Mouse (Mus musculus) embryo, embryonic 11 days (tissue): Measurements from ENCODE around the gene Mocs1.

Experiments used
- DNase-seq: peaks from one replicate; pipeline ENCODE4 v3.0.0-alpha.2; 2015

Gene Mocs1

DNA sequence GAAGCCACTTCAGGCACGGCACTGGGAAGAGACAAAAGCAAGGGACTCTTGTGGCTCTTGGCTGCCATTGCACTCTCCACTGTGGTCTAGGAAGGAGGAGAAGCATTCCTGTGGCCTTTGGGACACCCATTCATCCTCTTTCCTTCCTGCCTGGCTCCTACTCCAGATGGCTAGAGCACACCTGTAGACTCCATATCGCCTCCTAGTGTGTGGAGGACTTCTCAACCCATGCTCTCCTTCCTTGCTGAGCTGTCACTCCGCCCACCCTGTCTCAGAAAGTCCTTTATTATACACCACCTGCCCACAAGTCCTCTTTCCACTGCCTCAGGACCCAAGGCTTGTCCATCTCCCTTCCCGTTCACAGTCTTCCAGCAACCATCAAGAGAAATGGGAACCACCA is 65.1 kb downstream of the Mocs1 start:
- no peak for DNase-seq

DNA sequence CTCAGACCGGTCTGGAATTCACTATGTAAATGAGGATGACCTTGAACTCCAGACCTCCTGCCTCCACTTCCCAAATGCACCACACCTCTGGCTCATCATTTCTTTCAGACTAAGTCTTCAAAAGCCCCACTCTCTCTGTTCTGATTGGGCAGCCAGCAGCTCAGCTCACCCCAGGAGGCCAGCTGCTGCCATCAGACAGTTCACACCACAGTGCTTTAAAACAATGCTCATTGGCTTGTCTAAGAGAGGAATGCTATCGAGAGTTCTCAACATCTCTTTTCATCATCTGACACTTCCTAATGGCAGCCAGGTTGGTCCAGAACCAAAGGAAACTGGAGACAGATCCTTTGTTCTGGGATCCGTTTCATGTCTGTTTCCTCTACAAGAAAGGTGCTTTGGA is 70.0 kb downstream of the Mocs1 start:
- DNase-seq: no peak

DNA sequence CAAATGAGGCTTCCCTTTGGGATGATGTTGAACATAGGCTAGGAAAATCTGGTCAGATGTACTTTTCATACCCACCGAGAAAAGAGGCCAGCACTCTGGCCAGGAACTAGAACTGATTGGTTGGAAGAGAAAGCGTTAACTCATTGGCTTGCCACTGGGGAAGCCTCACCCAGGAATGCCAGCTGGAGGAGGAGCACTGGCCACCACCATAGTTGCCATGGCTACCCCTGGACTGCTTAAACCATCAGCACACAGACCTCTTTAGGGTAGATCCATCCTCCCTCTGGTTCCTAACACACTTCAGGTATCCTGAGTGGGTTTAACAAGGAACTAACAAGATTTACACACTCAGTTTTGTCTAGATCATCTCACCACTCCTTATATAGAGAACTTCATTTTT is 71.5 kb downstream of the Mocs1 start:
- no peak for DNase-seq

DNA sequence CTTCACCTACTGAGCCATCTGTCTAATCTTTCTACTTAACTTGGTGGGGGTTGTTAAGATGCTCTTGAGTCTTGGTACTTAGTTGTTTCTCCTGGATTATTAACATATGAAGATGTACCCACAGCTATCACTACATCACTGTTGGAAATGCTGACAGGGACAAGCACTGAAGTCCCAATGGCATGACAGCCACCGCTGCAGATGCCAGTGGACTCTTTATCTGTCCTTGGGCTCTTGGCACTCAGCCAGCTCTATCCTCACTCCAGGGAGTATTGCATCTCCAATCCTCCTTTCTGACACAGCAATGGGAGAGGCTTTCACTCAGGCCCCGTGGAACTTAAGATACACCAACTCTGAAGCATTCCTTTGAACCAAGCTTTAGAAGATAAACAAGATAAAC is 72.1 kb downstream of the Mocs1 start:
- DNase-seq: no peak

DNA sequence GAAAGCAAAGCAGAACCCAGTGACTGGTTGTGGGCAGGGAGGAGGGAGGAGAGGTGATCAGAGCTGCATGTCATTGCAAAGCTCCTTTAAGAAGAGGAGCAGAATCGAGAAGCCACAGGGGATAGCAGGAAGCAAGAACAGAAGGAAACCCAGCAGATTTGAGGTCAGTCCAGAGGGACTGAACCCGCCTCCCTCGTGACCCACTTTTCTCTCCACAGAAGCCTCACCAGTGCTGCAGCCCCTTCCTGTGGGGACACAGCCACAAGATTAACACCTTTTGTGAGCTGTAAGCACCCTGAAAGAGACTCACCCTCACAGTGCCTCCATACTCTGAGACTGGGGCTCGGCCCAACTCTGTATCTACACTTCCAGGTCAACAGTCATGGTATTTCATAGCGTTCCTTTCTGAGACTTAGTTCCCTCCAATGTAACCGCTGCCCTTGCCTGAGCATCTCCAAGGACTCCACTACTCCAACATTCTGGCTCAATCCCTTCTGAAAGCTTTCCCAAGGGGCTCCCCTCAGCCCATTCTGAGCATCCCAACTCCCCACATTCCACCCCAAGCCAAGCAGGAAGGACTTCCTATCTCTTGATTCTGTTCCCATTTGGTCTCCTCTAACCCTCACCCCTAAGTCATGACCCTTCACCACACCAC is 75.2 kb downstream of the Mocs1 start:
- DNase-seq: no peak
